Mouse (Mus musculus) heart, adult 9 months (tissue): ENCODE measurements around the gene Aars2.

Source experiments
- DNase-seq, 2 experiments: peaks; one replicate each; pipeline ENCODE4 v3.0.0; 2022; ENCODE audit warnings: low spot score in 2 of 2

The Aars2 gene

DNA sequence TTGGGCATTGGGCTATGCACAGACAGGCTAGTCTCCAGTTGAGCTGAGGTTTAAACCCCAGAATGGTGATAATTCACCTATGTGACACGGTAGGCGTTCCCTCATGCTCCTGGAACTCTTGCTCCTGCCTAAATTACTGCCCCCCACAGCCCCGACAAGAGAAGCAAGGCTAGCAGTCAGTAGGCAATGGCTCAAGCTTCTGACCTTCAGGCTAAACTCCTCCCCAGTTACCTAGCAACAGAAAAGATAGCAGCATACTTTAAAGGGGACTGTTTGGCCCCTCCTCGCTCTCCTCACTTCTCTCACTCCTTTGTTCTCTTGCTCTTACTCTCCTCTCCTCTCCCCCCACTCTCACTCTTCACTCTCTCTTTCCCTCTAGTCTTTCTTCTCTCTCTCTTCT lies 5.7 kb upstream of the Aars2 start:
- DNase-seq = no peak

DNA sequence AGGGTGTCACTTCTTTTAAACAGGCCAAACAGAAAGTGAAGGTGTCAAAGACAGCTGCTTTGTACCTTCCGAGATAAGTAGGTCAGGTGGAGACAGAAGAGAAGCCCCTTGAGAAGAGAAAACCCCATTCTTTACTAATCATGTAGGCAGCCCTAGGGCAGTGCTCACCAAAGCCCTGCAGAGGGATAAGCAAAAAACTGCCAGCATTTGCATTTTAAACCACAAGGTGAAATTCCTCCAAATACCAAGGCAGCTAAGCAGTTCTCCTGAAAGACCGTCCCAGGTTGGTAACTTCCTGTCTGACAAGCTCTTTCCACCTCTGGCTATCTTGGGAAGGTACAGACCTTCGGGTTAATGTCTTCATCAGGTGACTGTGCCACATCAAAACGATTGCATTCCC lies 4.3 kb upstream of the Aars2 start:
- no peak for DNase-seq

DNA sequence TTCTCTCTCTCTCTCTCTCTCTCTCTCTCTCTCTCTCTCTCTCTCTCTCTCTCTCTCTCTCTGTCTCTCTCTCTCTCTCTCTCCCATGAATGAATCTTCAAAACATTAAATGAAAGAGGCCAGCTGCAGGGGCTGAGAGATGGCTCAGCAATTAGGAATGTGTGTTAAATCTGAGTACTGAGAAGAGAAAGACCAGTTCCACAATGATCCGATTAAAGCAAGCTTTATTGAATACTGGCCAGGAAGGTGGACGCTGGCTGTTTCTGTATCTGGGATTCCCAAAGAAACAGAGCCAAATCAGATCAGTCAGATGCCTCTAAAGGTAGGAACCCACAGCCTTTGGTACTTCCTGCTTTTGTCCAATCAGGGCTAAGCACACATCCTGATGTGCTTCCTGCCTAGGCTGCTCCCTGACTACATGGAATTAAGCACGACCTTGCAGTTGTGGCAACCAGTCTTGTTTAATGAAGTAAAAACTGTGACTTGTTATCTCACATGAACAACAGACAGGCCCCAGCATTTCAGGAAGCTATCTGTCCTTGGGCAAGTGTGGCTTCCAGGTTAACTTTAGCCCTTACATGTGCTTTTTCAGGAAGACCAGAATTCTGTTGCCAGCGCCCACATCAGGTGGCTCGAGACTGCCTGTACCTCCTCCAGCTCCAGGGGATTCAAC lies 3.2 kb upstream of the Aars2 start:
- DNase-seq = peak in 1 of 2 experiments; percentile 24

- DNase-seq = no peak
Measured at GRCm38 (mm10) chr17:45505941-45506465, 638 bp upstream of the Aars2 start.

GRCm38 (mm10) chr17:45510871-45511270 lies 4.2 kb downstream of the Aars2 start:
- DNase-seq = no peak

DNA sequence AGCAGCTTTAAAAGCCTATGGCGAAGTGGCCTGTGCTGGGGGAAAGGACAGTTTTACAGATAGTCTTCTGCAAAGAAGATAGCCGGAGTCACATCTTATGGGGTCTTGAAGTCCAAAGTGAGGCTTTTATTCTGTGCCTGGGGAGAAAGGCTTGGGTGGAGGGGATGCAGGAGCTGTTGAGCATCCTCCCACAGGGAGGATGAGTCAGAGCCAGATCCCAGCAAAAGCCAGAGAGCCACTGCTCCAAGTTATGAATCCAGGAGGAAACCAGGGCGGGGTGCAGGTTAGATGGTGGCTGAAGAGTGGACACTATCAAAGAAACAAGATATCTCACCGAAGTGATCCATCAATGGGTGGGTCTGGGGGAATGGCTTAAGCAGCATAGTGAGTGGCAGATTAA lies 5.1 kb downstream of the Aars2 start:
- DNase-seq = no peak

- DNase-seq = no peak
Measured at GRCm38 (mm10) chr17:45515204-45515726, 8.6 kb downstream of the Aars2 start.

- DNase-seq = no peak
Measured at GRCm38 (mm10) chr17:45515806-45516205, 9.2 kb downstream of the Aars2 start.

GRCm38 (mm10) chr17:45516488-45516887 lies 9.8 kb downstream of the Aars2 start:
- peak; percentile 31 to 63 for DNase-seq

DNA sequence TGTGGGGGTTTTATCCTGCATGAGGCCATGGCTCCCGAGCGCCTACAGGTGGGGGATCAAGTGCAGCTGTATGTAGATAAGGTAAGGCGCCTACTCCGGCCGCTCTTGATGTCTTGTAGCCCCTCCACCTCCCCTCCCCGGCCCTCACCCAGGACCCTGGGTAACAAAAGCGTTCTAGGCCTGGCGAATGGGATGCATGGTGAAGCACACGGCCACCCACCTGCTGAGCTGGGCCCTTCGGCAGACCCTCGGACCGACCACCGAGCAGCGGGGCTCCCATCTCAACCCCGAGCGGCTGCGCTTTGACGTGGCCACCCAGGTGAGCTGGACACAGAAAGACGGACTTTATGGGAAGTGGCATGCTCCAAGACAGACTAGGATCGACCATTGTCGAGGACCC lies 10.5 kb downstream of the Aars2 start:
- DNase-seq = no peak

DNA sequence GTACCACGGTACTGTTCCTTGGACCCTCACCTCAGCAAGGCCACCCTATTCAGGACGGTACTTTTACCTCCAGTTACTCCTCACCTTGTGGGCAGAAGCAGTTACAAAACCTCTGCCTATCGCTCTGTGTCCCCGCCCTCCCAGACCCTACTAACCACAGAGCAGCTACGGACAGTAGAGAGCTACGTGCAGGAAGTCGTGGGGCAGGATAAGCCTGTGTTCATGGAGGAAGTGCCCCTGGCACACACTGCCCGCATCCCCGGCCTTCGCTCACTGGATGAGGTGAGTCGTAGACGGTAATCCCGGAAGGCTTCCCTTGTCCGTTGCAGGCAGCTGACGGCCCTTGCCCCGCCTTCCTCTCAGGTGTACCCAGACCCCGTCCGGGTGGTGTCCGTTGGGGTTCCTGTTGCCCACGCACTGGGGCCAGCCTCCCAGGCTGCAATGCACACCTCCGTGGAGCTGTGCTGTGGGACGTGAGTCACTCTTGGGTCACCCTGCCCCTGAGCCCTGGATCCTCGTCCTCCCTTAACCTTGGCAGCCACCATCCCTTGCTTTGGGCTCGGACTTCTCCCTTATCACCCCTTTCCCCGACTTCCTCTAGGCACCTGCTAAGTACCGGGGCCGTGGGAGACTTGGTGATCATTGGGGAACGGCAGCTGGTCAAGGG lies 11.0 kb downstream of the Aars2 start:
- DNase-seq = no peak

GRCm38 (mm10) chr17:45518766-45519475 lies 12.3 kb downstream of the Aars2 start:
- no peak for DNase-seq

- DNase-seq = no peak
Measured at GRCm38 (mm10) chr17:45520136-45520535, 13.5 kb downstream of the Aars2 start.

- no peak for DNase-seq
Measured at GRCm38 (mm10) chr17:45523263-45523662, 16.6 kb downstream of the Aars2 start, which contains the start of gene Tcte1. Tcte1 (plus strand) TSS chr17:45523434.

- DNase-seq = no peak
Measured at GRCm38 (mm10) chr17:45524961-45525360, 18.3 kb downstream of the Aars2 start.

- no peak for DNase-seq
Measured at GRCm38 (mm10) chr17:45526571-45526970, 19.9 kb downstream of the Aars2 start.

DNA sequence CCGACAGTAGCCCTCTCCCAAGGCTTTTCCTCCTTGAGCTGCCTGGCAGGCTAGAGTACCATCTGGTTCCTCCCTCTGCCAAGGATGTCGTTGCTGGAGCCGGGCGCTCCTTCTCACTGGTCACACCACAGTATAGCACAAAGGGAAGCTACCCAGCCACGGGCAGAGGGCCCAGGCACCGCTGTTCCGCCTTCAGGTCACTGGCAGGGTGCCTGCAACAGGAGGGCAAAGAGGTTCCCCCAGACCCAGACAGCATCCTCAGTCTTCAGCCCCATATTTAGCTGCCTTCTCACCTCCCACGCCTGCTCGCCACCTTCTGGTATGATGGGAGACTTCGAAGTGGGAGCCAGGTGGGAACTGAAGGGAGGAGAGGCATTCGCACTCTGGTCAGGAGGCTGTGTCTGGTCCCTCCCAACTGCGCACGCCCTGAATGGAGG lies 23.7 kb downstream of the Aars2 start:
- no peak for DNase-seq

DNA sequence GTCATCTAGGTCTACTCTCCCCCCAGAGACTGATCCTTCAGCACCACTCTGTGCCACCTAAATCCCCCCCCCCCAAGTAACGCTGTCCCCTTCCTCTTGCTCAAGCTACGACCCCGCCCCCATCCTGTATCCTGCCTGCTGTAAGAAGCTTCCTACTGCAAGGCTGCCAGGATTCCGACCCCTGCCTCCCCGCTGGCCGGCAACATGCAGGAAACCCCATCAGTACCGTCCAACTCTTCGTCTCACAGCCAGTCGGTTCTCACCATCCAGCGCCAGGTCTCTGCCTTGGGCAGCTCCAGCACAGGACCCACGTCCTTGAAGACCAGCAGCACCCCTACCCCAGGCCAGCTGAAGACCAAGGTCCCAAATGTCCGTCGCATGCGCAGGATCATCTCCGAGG lies 26.3 kb downstream of the Aars2 start:
- DNase-seq = no peak

DNA sequence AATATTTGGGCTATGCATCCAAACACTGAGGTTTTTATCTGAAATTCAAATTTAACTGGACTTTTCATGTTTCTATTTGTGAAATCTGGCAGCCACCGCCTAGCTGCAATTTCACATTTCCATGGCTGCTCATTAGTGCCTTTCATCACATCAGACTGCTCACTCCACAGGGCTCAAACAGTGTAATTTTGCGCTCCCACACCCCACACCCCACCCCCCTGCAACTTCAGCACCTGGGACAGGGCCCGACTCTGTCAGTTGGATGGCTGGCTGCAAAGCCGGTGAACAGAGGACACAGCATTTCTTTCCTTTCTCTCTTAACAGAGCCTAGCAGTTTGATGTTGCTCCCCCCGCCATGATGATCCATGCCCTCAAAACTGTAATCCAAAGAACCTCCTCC lies 29.6 kb downstream of the Aars2 start:
- no peak for DNase-seq

- DNase-seq = no peak
Measured at GRCm38 (mm10) chr17:45538394-45538793, 31.8 kb downstream of the Aars2 start.

DNA sequence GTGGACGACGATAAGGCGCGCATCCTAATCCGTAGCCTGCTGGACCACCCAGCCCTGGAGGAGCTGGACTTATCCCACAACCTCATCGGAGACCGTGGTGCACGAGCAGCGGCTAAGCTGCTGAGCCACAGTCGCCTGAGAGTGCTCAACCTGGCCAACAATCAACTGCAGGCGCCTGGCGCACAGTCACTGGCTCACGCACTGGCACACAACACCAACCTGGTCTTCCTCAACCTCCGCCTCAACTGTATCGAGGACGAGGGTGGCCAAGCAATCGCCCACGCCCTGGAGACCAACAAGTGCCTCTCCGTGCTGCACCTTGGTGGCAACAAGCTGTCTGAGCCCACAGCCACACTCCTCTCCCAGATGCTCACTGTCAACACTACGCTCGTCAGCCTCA lies 33.0 kb downstream of the Aars2 start:
- DNase-seq = no peak

DNA sequence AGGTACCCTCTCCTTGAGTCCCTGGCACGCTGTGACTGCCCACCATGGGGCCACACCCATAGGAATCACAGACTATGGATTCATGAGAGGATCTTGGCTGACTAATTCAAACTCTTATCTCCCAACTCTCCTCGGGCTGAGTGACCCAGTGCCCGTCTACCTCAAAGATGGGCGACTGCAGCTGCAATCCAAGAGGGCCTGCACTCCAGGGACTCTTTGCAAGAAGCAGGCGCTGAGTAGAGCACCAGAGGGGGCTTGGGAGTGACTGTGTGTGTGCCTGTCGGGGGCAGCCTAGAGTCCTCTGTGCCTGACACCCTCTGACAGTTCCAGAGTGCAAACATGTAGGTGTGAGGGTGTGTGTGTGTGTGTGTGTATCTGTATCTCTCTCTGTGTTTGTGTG lies 35.5 kb downstream of the Aars2 start:
- no peak for DNase-seq
